Mouse (Mus musculus) CD4-positive helper T cell, adult 2 months (primary cell): ENCODE results near the gene Cav1.

Experiments
- DNase-seq: peaks from one replicate; pipeline ENCODE4 v3.0.0-alpha.2; 2012; ENCODE audit warnings: low read depth, missing footprints, low spot score

The Cav1 gene

GRCm38 (mm10) chr6:17305954-17306601, at the start of gene Cav1:
Cav1 (plus strand) TSS chr6:17306335.
- no peak for DNase-seq

GRCm38 (mm10) chr6:17258142-17258541, 48.0 kb upstream of the Cav1 start:
- no peak for DNase-seq

DNA sequence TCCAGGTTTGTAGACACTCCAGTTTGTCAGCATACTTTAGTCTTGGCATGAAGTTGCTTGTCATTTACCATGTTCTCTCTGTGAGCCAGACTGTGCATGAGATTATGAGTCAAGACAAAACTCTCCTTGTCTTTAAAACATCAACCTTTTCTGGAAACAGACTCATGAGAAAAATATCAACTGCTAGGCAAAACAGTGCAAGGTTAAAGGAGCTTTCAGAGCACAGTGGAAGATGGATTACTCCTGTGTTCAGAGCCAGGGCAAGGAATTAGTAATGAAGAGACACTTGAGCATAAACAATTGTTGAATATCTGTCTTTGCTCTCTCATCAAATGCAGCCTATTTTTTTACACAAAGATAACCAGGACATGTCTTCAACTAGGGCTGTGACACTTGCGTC, 47.2 kb upstream of the Cav1 start:
- no peak for DNase-seq

DNA sequence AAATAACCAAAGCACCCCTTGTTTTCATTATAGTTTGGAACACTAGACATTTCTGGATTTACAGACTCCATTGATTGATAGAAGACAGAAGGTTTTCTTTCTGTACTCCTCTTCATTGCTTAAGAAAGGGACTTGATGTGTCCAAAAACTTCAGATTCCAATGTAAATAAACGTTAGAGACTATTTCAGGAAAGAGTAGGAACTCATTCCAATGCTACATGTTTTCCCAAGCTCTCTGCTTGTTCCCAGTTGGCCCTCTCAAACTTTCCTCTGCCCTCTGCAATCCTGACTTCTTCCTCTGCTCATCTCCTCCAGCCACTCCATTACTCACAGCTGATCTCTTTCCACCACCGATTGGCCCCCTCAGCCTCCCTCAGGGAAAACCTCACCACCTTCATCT, 43.3 kb upstream of the Cav1 start:
- DNase-seq: no peak

DNA sequence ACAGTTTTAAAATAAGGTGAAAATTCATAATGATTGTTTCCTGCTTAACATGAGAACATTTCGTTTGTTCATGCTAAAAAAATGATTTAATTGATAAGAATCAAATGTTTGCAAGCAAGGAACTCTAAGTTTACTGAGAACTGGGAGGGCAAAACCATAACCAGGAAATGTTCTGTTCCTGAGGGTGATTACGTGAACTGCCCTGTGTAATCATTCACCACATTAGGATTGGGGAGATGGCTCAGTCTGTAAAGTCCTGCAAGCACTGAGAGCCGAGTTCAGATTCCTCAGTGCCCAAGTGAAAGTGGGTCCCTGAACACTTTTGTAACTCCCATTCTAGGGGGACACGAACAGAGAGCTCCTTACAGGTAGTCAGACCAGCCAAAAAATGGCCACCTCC, 41.1 kb upstream of the Cav1 start:
- no peak for DNase-seq

DNA sequence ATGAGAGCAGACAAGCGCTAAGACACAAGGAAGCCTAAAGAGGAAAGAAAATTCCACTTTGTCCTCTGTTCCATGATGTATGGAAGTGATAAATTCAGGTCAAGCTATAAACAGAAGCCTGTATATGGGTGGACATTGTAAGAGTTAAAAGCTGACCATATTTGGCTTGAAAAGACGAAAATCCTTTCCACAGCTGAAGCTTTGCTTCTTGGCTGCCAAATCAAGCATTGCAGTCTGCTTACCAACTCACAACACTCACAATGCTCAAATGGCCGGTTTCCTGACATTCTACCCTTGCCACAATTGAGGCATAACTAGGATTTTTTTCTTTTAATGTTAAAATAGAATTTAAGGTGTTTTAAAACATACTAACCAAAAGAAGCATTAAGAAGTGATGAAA, 39.7 kb upstream of the Cav1 start:
- DNase-seq: no peak

DNA sequence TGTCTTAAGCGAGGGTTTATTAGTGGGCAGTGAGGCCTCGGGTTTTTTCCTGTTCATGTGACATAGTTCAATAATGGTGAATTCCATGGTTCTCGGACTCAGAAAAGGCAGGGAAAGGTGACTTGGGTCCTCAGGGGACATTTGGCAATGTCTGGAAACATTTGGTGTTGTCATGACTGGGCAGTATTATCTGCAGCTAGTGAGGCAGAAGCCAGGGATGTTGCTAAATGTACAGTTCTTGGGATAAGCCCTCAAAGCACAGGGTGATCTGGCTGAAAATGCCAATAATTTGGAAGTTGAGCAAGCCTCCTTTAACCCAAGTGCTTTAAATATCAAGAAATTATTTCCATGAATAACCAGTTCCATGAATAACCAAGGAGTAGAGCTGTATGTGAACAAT, 27.8 kb upstream of the Cav1 start:
- no peak for DNase-seq

DNA sequence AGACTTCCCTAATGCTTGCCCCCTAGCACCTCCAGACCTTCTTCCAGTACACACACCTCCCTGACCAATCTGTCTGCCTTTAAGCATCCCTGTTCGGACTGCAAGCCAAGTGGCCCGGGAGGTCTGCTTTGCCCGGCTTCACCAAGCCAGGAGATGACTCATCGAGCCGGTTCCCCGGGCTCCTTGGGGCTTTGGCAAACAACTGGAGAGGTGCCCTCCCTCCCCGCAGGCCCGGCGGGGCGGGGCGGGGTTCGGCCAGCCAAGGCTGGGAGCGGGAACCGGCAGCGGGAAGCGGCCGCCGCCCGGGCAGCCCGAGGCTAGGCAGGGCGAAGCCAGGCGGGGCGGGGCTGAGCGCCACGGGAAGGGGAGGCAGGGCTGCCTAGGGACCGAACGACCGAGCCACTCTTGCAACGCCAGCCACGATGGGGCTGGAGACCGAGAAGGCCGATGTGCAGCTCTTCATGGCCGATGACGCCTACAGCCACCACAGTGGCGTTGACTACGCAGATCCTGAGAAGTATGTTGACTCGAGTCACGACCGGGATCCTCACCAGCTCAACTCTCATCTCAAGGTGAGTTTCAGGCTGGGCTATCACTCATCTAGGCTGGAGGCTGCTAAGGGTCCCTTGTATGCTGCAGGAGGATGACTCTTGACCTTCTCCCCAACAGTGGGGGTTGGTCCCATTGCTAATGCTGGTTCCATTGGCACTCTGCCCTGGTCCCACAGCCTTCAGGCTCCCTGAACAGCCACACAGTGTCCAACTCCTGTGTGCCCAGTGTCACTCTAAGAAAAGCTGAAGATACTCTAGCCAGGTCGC, 25.0 kb upstream of the Cav1 start, which contains the start of gene Cav2:
Gene Cav2 (plus strand): TSS at position 247 of the 818 bp plus-strand sequence.
- DNase-seq: peak; percentile 21

DNA sequence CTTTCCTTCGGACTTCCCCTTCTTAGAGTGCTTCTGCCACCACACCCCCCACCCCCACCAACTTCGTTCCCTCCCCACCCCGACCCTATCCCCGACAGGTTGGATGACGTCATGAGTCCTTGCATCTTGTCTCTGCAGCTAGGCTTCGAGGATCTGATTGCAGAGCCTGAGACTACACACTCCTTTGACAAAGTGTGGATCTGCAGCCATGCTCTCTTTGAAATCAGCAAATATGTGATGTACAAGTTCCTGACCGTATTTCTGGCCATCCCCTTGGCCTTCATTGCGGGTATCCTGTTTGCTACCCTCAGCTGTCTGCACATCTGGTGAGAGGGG, 24.4 kb upstream of the Cav1 start:
- DNase-seq: no peak

GRCm38 (mm10) chr6:17282159-17282558, 24.0 kb upstream of the Cav1 start:
- peak; percentile 7 for DNase-seq

GRCm38 (mm10) chr6:17283834-17284233, 22.3 kb upstream of the Cav1 start:
- no peak for DNase-seq

- no peak for DNase-seq
Observed at GRCm38 (mm10) chr6:17286381-17286780, 19.8 kb upstream of the Cav1 start.

DNA sequence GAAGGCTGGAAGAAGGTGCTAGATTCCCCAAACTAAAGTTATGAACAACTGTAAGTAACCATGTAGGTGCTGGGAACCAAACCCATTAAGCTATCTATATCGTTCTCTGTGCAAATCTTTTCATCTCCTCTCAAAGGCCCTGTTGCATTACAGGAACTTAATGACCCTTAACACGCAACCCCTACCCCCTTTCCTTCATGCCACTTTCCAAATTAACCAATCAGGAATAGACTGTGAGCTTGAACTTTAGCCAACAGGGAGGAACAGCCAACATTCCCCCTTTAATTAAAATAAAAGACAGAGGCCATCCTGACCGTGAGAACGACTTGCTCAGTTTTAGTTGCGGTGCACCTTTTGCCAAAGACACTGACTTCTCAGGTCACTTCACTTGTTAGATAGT, 11.0 kb upstream of the Cav1 start:
- DNase-seq: no peak

DNA sequence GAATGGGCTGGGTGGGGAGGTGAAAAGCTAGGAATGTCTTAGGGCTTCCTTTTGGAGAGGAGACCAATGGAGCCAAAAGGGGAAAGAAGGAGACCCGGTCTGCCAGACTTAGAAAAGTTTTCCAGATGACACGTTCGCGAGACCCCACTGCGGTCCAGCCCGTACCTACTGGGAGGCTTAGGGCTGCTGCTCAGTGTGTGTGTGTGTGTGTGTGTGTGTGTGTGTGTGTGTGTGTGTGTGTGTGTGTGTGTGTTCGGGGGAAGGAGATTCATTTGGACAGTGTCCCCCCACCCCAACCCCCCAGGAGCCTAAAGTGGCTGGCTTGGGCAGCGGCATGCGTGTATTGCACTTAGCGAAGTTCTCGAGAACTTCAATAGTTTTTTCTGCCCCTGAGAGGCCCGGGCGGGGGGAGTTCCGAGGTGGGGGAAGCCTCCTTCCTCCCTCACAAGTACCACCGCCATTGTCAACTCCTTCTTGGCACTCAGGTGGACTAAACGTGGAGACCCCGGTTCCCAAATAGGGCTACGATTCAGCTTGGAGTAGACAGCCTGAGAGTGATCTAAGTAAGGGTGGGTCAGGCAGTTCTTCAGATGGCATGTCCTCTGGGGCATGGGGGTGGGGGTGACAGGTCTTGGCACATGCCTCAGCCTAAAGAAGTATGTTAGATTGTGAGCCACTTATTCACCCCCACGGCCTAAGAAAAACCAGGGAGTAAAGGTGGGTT, 629 bp downstream of the Cav1 start:
- no peak for DNase-seq

DNA sequence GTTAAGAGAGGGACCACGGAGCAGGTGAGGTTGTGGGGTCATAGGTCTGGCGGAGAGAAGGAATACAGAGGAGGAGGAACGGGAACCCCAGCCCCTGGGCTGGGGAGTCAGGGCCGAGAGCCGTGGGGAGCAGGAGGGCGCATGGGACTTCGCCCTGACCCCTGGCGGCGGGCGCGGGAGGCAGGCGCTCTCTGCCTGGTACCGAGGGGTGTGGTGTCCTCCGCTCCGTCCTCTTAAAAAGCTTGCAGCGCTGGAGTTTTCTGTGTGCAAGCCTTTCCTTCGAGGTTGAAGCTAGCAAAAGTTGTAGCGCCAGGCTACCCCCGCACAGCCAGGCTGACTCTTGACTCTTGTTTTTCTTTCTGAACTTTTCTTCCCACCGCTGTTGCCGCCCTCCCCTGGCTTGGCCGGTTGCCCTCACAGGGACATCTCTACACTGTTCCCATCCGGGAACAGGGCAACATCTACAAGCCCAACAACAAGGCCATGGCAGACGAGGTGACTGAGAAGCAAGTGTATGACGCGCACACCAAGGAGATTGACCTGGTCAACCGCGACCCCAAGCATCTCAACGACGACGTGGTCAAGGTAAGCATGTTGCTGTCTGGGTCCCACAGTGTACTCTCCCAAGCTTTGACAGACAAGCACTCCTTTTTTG, 1.5 kb downstream of the Cav1 start:
- peak; percentile 24 for DNase-seq

DNA sequence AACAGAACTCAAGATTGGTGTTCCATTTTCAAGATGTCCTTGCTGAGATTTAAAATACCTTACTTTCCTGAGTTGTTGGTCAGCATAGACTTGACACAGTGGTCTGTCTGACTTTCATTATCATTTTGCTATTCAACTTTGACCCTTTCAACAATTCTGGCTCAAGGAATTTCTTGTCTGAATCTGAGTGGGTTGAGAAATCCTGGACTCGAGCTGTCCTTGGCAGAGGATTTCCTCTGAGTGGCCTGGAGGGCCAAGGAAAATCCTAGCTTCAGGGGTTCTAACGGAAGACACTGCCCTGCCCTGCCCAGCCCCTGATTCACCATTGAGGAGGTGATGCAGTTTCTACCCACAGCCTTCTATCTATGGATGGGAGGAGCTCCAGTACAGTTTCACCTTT, 2.5 kb downstream of the Cav1 start:
- no peak for DNase-seq

DNA sequence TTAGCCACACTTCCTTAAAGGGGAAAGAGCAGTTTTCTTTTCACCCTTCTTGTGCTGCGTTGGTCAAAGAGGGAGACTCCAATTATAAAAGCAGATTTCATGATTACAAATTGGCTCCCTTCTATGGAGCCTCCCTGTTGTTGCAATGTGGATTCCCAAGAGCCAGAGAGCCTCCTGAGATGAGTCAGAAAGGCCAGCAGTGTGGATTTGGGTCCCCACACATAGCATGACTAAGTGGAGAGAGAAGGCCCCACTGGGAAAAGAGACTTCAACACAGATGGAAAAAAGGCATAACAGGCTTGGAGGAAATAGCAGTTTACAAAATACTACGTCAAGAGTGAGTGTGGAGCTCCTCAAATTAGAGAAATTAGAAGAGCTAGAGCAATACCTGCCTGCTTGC, 3.1 kb downstream of the Cav1 start:
- DNase-seq: no peak

DNA sequence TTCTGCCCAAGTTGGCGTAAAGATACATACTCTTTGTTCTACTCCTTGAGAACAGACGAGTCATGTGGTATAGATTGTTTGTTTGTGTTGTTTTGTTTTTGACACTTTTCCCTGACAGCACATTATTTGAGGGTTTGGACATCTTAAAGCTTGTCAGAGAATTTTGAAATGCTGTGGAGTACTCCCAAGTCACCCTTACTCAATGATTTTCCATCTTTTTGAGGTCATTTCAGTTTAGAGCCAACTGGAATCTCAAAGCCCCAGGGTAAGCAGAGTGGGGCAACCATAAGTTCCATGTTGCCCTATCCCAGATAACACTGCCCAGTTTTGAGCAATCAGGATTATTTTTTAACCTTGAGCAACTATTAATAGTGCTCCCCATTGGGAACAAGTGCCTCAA, 8.1 kb downstream of the Cav1 start:
- DNase-seq: no peak

DNA sequence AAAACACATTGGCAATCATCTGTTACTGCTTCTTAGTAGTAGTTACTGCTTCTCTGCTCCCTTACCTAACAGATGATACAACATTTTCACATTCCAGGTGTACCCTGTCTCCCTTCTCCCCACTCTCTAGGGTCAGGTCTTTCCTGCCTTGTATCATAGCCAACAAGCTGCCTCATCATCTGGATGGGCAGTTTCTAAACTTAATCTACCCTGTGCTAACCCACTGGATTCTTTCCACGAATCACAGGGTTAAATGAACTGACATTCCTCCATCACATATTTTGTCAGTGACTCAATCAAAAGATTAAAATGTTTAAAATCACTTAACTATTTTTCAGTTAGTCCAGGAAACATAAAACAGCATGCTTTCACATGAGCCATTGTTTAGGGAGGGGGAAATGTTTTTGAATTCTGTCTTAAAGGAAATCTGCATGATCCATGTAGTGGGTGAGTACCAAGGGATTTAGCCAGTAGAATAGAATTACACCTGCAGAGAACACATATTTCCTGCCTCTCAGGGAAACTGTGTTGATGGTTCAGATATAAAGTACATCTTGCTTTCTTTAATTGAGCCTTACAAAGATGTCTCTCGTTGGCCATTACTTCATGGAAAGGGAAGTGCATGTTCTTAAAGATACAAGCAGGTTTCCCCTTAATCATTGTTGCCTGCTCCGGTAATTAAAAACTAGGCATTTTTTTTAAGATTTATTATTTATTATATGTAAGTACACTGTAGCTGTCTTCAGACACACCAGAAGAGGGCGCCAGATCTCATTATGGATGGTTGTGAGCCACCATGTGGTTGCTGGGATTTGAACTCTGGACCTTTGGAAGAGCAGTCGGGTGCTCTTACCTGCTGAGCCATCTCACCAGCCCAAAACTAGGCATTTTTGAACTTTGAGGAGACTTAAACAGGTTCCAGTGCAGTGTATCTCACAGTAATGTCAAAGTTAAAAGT, 8.8 kb downstream of the Cav1 start:
- DNase-seq: no peak

DNA sequence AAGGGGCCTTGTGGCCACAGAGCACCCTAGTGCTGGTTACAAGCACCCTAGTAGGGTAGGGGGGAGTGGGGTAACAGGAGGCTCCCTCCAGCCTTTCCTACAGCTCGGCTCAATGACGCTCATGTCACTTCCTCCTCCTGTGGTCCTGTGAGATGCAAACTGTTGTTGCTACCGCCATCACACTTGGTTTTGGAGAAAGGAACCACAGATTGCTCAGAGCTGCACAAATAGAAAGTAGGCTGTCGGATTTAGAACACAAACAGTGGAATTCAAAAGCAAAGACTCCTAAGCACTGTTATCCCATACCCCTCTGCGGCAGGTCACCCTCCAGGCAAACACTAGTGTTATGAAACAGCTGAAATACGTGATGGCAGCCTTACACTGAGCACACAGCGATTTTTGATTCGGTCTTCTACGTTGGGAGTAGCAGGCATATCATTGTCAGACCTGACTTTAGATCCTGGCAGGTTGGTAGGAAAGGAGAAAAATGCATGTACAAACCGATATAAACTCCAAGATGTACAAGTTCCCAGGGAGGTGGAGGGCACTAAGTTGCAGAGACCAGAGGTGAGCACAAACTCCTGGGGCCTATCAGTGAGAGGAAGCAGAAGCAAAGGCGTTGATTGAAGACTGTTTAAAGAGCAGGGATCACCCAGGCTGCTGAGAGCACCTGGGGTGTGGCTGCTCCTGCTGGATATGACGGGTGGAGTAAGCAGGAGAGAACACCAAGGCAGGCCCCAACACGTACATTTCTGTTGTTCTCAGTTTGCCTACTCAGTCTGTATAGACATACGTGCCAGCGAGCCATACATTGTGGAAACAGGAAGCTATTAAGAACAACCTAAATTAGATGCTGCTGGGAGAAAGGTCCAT, 10.4 kb downstream of the Cav1 start:
- DNase-seq: no peak
